Mouse (Mus musculus) limb, embryonic 11.5 days (tissue): Measurements from ENCODE around the gene Gpr83. TPM values are rescaled to one million over a fixed set of nuclear protein-coding genes. Genes with fewer than 3 reads are reported as not detected.
A peak's percentile ranks its signal among the peaks of the same experiment; 100 is the strongest.

Experiments used
- ATAC-seq: fragments of 200-750 bp; cut with Nextera tagmentation; 2 replicates; pipeline ENCODE4 v1.8.0; 2017; ENCODE audit warnings: low read depth; ENCODE audit not compliant: insufficient number of reproducible peaks, low FRiP score, low TSS enrichment
- DNase-seq: peaks from one replicate; pipeline ENCODE4 v3.0.0-alpha.2; 2015; ENCODE audit warnings: low spot score
- H3K27ac ChIP-seq: fragments of 300-500 bp; sonication (generic); replicated peaks from 2 replicates; pipeline ENCODE4 v1.5.1; 2014; ENCODE audit warnings: low read depth, mild to moderate bottlenecking, low read length
- H3K27me3 ChIP-seq: fragments of 300-500 bp; sonication (generic); 2 replicates; pipeline ENCODE4 v1.6.1; 2014; ENCODE audit warnings: mild to moderate bottlenecking, low read length, mixed read lengths; ENCODE audit not compliant: control insufficient read depth, insufficient read depth
- H3K36me3 ChIP-seq: fragments of 300-500 bp; sonication (generic); 2 replicates; pipeline ENCODE4 v1.6.1; 2014; ENCODE audit warnings: mild to moderate bottlenecking, low read length, moderate library complexity, mixed read lengths; ENCODE audit not compliant: control insufficient read depth, insufficient read depth
- H3K4me1 ChIP-seq: fragments of 300-500 bp; sonication (generic); 2 replicates; pipeline ENCODE4 v1.6.1; 2014; ENCODE audit warnings: low read length, mixed read lengths; ENCODE audit not compliant: control insufficient read depth, insufficient read depth
- H3K4me2 ChIP-seq: fragments of 300-500 bp; sonication (generic); 2 replicates; pipeline ENCODE4 v1.6.1; 2014; ENCODE audit warnings: low read depth, mild to moderate bottlenecking, moderate library complexity; ENCODE audit not compliant: severe bottlenecking
- H3K4me3 ChIP-seq: fragments of 300-500 bp; sonication (generic); 2 replicates; pipeline ENCODE4 v1.5.1; 2014; ENCODE audit warnings: low read depth, low read length
- H3K9ac ChIP-seq: fragments of 300-500 bp; sonication (generic); 2 replicates; pipeline ENCODE4 v1.6.1; 2014; ENCODE audit warnings: mild to moderate bottlenecking, low read length
- H3K9me3 ChIP-seq: fragments of 300-500 bp; sonication (generic); 2 replicates; pipeline ENCODE4 v1.6.1; 2016; ENCODE audit warnings: low read length; ENCODE audit not compliant: control insufficient read depth
- WGBS: fragments of 180-500 bp; shearing (Covaris S2); extraction: QIAGEN DNeasy Blood & Tissue Kit; methylation state at CpG from one replicate; pipeline ENCODE4 v1.1.7; 2014; 5-methylcytosine and 5-hydroxymethylcytosine counted together
- polyA plus RNA-seq: library from polyadenylated mRNA; unstranded; fragments of >200 nt; fragmentation: Nextera tagmentation; extraction: Ambion mirVana; gene quantifications from 2 replicates; pipeline ENCODE4 v1.2.1, GENCODE M21; 2014

Gpr83 gene
- polyA plus RNA-seq, 1 experiment from 2014 or later = 0.05 TPM

DNA sequence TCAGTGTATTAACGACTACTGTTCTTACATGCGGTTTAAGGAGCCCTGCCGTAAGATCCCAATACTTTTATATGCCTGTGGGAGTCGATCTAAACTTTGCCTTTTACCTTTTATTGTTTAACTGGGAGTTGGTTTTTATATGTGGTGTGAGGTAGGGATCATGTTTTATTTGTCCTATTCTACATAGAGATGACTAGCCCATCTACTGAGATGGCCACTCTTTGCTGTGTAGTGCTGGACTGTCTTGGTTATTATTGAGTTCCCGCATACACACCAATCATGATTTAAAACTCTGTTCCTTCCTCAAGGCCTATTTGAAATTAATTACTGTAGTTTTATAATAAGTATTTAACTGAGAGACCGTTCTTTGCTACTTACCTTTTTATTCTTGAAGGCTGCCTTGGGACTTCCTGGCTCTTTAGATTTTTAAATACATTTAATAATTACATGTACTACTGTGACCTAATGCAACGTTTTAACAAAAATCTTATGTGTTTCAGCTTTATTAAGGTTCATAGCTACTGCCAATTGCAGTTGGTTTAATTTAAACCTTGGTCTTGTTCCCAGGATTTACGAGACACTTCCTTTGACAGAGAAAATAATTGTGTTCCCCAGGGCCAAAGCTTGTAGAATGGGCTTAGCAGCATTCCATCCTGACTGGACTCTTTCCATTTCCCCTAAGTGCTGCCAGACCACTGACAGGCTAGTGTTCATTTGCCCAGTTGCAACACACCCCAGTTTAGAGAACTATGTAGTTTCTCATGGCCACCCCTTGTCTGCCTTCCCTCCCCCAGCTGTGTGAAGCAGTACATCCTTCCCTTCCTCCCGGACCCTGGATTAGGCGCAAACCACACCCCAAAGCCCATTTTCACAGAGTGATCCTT lies 17.9 kb upstream of the Gpr83 start:
- Histone ChIP-seq H3K36me3 (no peaks in the 10 kb centered on the region), H3K9me3 (no peaks in the 10 kb centered on the region), H3K9ac (no peak overlapping the region), H3K4me2 (no peak overlapping the region), H3K4me1 (peaks cover 4% of the 10 kb centered on the region; the same call in 1 of the 2 replicates), H3K4me3 (no peak overlapping the region), H3K27me3 (no peaks in the 10 kb centered on the region), H3K27ac (no peak overlapping the region)
- WGBS = 52% methylated on average over 10 of the region's 10 CpGs
- DNase-seq (peak; percentile 38), ATAC-seq (peak; percentile 61)

- WGBS = 96% methylated on average over 6 of the region's 6 CpGs
- no peak for DNase-seq
- Histone ChIP-seq H3K4me3 (no peak overlapping the region), H3K9me3 (no peaks in the 10 kb centered on the region), H3K4me2 (no peak overlapping the region), H3K27ac (no peak overlapping the region), H3K9ac (no peak overlapping the region), H3K27me3 (no peaks in the 10 kb centered on the region), H3K4me1 (peaks cover 4% of the 10 kb centered on the region; the same call in 1 of the 2 replicates), H3K36me3 (no peaks in the 10 kb centered on the region)
- ATAC-seq = no peak
These were observed 16.6 kb upstream of the Gpr83 start for GRCm38 (mm10) chr9:14843311-14843857.

DNA sequence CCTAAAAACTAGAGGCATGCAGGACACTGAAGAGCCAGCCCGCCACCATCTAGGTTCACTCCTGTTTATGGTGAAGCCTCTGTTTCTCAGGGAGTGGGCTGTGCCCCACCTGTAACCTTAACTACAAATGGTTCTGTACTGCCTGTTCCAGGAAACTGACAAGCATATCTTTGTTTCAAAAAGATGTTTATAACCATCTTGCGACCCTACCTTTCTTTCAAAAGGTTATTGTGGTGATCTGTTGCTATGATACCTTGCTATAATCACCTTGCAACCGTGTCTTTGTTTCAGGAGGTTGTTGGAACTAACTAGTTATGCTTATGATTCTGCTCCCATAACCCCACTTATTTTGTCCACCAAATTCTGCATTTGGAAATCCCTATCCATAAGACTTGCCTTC lies 16.1 kb upstream of the Gpr83 start:
- H3K36me3 ChIP-seq = no peaks in the 10 kb centered on the region
- no peak for DNase-seq
- WGBS = 97% methylated on average over 3 of the region's 3 CpGs

DNA sequence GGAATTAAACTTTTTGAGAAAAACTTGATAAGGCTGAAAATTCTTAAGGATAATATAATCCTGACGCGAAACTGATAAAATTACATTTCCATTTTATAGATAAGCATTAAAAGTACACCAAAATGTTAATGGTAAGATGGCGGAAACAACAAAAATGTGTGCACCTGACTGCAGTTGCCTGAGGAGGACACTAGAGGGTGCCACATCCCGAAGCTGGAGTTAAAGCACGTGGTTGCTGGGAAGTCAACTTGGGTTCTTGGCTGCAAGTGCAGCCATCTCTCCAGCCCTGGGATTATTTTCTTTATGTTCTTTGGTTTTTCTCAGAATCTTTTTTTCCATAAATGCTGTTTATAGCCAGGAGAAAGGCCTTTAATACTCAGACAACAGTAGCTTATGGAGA lies 13.6 kb upstream of the Gpr83 start:
- no peak overlapping the region for H3K4me2 ChIP-seq
- H3K27ac ChIP-seq = no peak overlapping the region
- H3K4me3 ChIP-seq = no peak overlapping the region
- 49% methylated on average over 5 of the region's 5 CpGs for WGBS
- DNase-seq (peak; percentile 37), ATAC-seq (no peak)
- no peaks in the 10 kb centered on the region for H3K9me3 ChIP-seq
- no peaks in the 10 kb centered on the region for H3K27me3 ChIP-seq
- H3K9ac ChIP-seq = no peak overlapping the region
- H3K4me1 ChIP-seq = peaks cover 2% of the 10 kb centered on the region; the same call in 1 of the 2 replicates
- H3K36me3 ChIP-seq = no peaks in the 10 kb centered on the region

More for the DNA sequence above, 16.1 kb upstream of the Gpr83 start:
- Histone ChIP-seq H3K4me3 (no peak overlapping the region), H3K4me2 (no peak overlapping the region), H3K9me3 (no peaks in the 10 kb centered on the region), H3K4me1 (peaks cover 4% of the 10 kb centered on the region; the same call in 1 of the 2 replicates), H3K27ac (no peak overlapping the region), H3K9ac (no peak overlapping the region), H3K27me3 (no peaks in the 10 kb centered on the region)
- no peak for ATAC-seq

GRCm38 (mm10) chr9:14848267-14848935 lies 11.6 kb upstream of the Gpr83 start:
- no peak for DNase-seq
- Histone ChIP-seq H3K27me3 (no peaks in the 10 kb centered on the region), H3K36me3 (no peaks in the 10 kb centered on the region), H3K27ac (no peak overlapping the region), H3K9me3 (no peaks in the 10 kb centered on the region), H3K4me1 (no peaks in the 10 kb centered on the region), H3K4me2 (no peak overlapping the region), H3K4me3 (no peak overlapping the region), H3K9ac (no peak overlapping the region)
- WGBS = 81% methylated on average over 1 of the region's 1 CpGs
- ATAC-seq = no peak

- no peaks in the 10 kb centered on the region for H3K4me1 ChIP-seq
- DNase-seq = no peak
- no peaks in the 10 kb centered on the region for H3K36me3 ChIP-seq
- no peak for ATAC-seq
- H3K4me2 ChIP-seq = no peak overlapping the region
- no peak overlapping the region for H3K27ac ChIP-seq
- no peak overlapping the region for H3K9ac ChIP-seq
- no peak overlapping the region for H3K4me3 ChIP-seq
- H3K9me3 ChIP-seq = no peaks in the 10 kb centered on the region
- peaks cover 11% of the 10 kb centered on the region for H3K27me3 ChIP-seq
- WGBS = 78% methylated on average over 4 of the region's 4 CpGs
These were observed 5.4 kb upstream of the Gpr83 start for GRCm38 (mm10) chr9:14854585-14854984.

- H3K27me3 ChIP-seq = peaks cover 25% of the 10 kb centered on the region
- DNase-seq (no peak), ATAC-seq (no peak)
- H3K4me1 ChIP-seq = peaks cover 6% of the 10 kb centered on the region; the same call in 1 of the 2 replicates
- no peak overlapping the region for H3K9ac ChIP-seq
- H3K9me3 ChIP-seq = no peaks in the 10 kb centered on the region; the same call in 1 of the 2 replicates
- no peak overlapping the region for H3K4me2 ChIP-seq
- 46% methylated on average over 4 of the region's 4 CpGs for WGBS
- H3K36me3 ChIP-seq = no peaks in the 10 kb centered on the region
- no peak overlapping the region for H3K4me3 ChIP-seq
- H3K27ac ChIP-seq = no peak overlapping the region
These were observed 2.9 kb upstream of the Gpr83 start for GRCm38 (mm10) chr9:14856922-14857654.

DNA sequence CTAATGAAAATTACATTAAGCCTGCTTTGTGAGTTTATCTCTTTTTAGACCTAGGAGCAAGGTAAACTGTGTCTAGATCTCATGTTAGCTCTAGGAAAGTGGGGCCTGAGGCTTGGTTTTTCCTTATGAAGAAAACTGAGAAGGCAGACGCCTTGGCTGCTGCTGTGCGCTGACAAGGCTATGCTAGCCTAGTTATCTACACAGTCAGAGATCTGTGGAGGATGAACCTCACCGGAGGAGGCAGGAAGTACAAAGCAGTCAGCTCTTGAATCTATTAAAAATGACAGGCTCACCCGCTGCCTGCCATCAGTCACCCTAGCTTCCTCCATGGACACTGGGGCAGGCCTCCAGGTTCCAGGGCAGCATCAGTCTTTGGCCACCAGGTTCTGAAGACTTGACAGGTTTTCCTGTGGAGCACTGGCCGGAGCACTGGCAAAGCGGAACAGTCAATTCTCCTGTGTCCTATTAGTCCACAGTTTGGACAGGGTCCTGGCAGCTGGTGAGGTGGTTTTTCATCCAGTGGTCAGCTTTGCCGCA lies 1.8 kb upstream of the Gpr83 start:
- Histone ChIP-seq H3K4me1 (peaks cover 6% of the 10 kb centered on the region; the same call in 1 of the 2 replicates), H3K4me2 (no peak overlapping the region), H3K9ac (no peak overlapping the region), H3K9me3 (no peaks in the 10 kb centered on the region; the same call in 1 of the 2 replicates), H3K36me3 (no peaks in the 10 kb centered on the region), H3K27ac (no peak overlapping the region), H3K27me3 (peaks cover 25% of the 10 kb centered on the region), H3K4me3 (no peak overlapping the region)
- DNase-seq (no peak), ATAC-seq (no peak)
- WGBS = 73% methylated on average over 7 of the region's 7 CpGs
